Mouse (Mus musculus) ES-Bruce4 (cell line): Measurements from ENCODE around the gene Prr5l.

Experiments used
- CTCF ChIP-seq: IDR thresholded peaks from one replicate; pipeline ENCODE4 v1.8.1; 2011; ENCODE audit warnings: low read depth, low read length
- EP300 ChIP-seq: IDR thresholded peaks from 2 replicates; pipeline ENCODE4 v1.6.1; 2011; ENCODE audit warnings: low read depth, low read length; ENCODE audit not compliant: insufficient read depth
- POLR2A ChIP-seq: IDR thresholded peaks from one replicate; pipeline ENCODE4 v1.8.1; 2011; ENCODE audit warnings: low read length; ENCODE audit not compliant: insufficient read depth

- TF ChIP-seq CTCF: no peak
- no peak for TF ChIP-seq POLR2A
- no peak for TF ChIP-seq EP300
Observed at GRCm38 (mm10) chr2:101908773-101909172, 25.9 kb upstream of the Prr5l start.
